Mouse (Mus musculus) kidney, adult 2 months (tissue): Measurements from ENCODE around the gene Emx1. TPM values are rescaled to one million over a fixed set of nuclear protein-coding genes. Genes with fewer than 3 reads are reported as not detected.
"Not testable (repeated sequence)": the region's sequence is repeated elsewhere in the genome, so short reads cannot be mapped to it uniquely, and the experiment has no call there.

Experiments
- DNase-seq: peaks from one replicate; pipeline ENCODE4 v3.0.0; 2021
- H3K27ac ChIP-seq: fragments of 200-500 bp; 2 replicates; pipeline ENCODE4 v1.5.1; 2012; ENCODE audit warnings: low read depth, low read length, control low read depth, inconsistent platforms; ENCODE audit not compliant: insufficient read depth
- H3K27me3 ChIP-seq: fragments of 200-500 bp; replicated peaks from 2 replicates; pipeline ENCODE4 v1.6.1; 2012; ENCODE audit warnings: mild to moderate bottlenecking, moderate library complexity, low read length, inconsistent platforms; ENCODE audit not compliant: control insufficient read depth, insufficient read depth
- H3K36me3 ChIP-seq: fragments of 200-500 bp; 2 replicates; pipeline ENCODE4 v1.6.1; 2012; ENCODE audit warnings: mild to moderate bottlenecking, moderate library complexity, low read length, inconsistent platforms; ENCODE audit not compliant: control insufficient read depth, insufficient read depth
- H3K4me1 ChIP-seq: fragments of 200-500 bp; 2 replicates; pipeline ENCODE4 v1.6.1; 2011; ENCODE audit warnings: low read length; ENCODE audit not compliant: control insufficient read depth, insufficient read depth
- H3K4me3 ChIP-seq: fragments of 200-500 bp; 2 replicates; pipeline ENCODE4 v1.5.1; 2011; ENCODE audit warnings: mild to moderate bottlenecking, low read depth, low read length, control low read depth; ENCODE audit not compliant: insufficient read depth
- CTCF ChIP-seq: fragments of 200-500 bp; conservative IDR thresholded peaks from 2 replicates; pipeline ENCODE4 v1.5.1; 2011; ENCODE audit warnings: low read depth, mild to moderate bottlenecking, control low read depth, low read length, moderate library complexity, mixed read lengths; ENCODE audit not compliant: insufficient read depth, insufficient read length
- POLR2A ChIP-seq: fragments of 200-500 bp; IDR thresholded peaks from one replicate; pipeline ENCODE4 v1.6.1; 2011; ENCODE audit warnings: low read depth, low read length, control low read depth
- whole genome bisulfite sequencing: fragments of 180-500 bp; shearing (Covaris S2); methylation state at CpG from one replicate; pipeline ENCODE4 v1.1.7; 2018; 5-methylcytosine and 5-hydroxymethylcytosine counted together
- polyA plus RNA-seq: library from polyadenylated mRNA; depleted of rRNA; stranded (reverse); fragments of >200 nt; gene quantifications from 2 replicates; pipeline ENCODE4 v1.2.3, GENCODE M21; 2012

Gene Emx1
- polyA plus RNA-seq, 1 experiment, result 62.8 TPM

GRCm38 (mm10) chr6:85154861-85155528 lies 32.2 kb upstream of the Emx1 start:
- no peaks in the 10 kb centered on the region for H3K36me3 ChIP-seq
- H3K27me3 ChIP-seq, result no peaks in the 10 kb centered on the region
- DNase-seq, result peak; percentile 86
- peak overlapping the region; percentile 15; the same call in 1 of the 2 replicates for H3K27ac ChIP-seq
- H3K4me3 ChIP-seq, result peak overlapping the region; percentile 40
- TF ChIP-seq POLR2A, result no peak
- peak; percentile 59 for TF ChIP-seq CTCF
- WGBS, result 9% methylated on average over 34 of the region's 34 CpGs
- H3K4me1 ChIP-seq, result no peaks in the 10 kb centered on the region; the same call in 1 of the 2 replicates

GRCm38 (mm10) chr6:85156551-85156950 lies 30.7 kb upstream of the Emx1 start:
- not testable (repeated sequence) for H3K4me1 ChIP-seq, H3K27me3 ChIP-seq, H3K27ac ChIP-seq, H3K36me3 ChIP-seq, H3K4me3 ChIP-seq
- DNase-seq, result peak; percentile 68
- WGBS, result 37% methylated on average over 2 of the region's 2 CpGs

DNA sequence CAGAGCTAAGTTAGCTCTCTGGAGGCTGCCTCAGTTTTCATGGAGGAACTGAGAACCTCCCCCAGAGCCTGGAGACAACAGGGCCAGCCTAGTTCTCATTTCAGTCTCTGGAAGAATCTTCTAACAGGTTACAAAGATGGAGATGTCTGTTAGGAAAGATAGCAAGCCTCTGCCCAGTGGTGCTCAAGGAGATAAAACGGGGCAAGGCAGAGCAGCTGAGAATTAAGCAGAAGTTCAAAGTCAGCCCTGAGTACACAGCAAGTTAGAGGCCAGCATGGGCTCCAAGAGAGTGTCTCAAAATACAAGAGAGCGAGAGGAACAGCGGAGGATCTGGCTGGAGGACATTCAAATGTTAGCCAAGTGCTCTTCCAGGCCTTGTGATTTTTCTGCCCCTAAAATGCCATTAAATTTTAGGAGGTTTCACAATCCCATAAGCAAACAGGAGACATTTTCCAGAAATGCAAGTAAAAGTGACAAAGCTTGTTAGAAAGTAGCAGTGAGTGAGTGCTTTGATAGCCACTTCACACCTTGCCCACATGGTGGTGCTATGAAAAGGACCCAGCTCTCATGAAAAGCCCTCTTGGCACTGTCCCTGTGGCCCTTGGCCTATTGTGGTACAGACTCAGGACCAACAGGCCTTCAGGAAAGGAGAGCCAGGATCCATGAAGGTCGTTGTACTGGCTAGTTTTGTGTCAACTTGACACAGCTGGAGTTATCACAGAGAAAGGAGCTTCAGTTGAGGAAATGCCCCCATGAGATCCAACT lies 29.0 kb upstream of the Emx1 start:
- H3K27ac ChIP-seq, H3K36me3 ChIP-seq, H3K27me3 ChIP-seq, H3K4me3 ChIP-seq, H3K4me1 ChIP-seq: not testable (repeated sequence)
- WGBS, result 73% methylated on average over 4 of the region's 4 CpGs
- peak; percentile 72 for DNase-seq
- peak; percentile 33; the same call in 1 of the 2 replicates for TF ChIP-seq CTCF

- not testable (repeated sequence) for H3K27me3 ChIP-seq, H3K27ac ChIP-seq, H3K4me3 ChIP-seq, H3K4me1 ChIP-seq, H3K36me3 ChIP-seq
- peak; percentile 56 for TF ChIP-seq CTCF
- DNase-seq, result peak; percentile 67
- WGBS, result 21% methylated on average over 6 of the region's 6 CpGs
Measured at GRCm38 (mm10) chr6:85159092-85159760, 28.0 kb upstream of the Emx1 start.

DNA sequence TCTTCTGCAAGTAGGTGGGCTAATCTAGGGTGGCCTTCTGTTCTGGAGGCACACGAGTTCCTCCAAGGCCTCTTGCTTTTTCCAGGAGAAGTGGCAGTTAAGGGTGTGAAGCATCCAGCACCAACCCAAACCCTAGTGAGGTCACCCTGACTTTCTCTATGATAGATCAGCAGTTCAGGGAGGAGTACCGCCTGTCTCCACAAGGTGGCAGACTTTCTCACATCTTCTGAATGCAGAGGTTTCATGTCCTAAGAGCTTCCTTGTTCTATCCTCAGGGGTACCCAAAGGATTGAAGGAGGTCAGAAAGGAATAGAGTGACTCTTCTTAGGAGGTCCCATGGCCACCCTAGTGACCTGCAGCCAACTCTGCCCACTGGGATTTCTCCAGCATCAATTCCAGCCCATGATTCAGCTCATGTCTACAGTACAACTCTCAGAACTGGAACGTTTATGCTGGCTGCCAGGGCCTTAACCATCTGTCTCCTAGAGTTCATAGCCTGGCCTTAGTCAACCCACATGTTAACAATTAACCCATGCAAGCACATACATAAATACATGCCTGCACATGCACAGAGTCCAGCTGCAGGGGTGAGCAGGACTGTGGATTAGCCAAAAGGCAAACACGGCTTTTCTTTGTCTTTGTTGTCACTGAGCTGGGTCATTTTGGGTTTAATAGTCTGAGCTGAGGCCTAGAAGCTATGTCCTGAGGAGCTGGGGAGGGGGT lies 26.9 kb upstream of the Emx1 start:
- H3K36me3 ChIP-seq, result no peaks in the 10 kb centered on the region
- WGBS, result 27% methylated on average over 4 of the region's 4 CpGs
- no peak overlapping the region for H3K4me3 ChIP-seq
- H3K27me3 ChIP-seq, result no peaks in the 10 kb centered on the region
- H3K4me1 ChIP-seq, result no peaks in the 10 kb centered on the region; the same call in 1 of the 2 replicates
- peak; percentile 84 for DNase-seq
- no peak overlapping the region for H3K27ac ChIP-seq
- TF ChIP-seq CTCF (peak; percentile 80), POLR2A (no peak)

GRCm38 (mm10) chr6:85165440-85165921 lies 21.8 kb upstream of the Emx1 start:
- no peak for TF ChIP-seq CTCF
- no peak for TF ChIP-seq POLR2A
- H3K27ac ChIP-seq, result no peak overlapping the region
- no peaks in the 10 kb centered on the region for H3K27me3 ChIP-seq
- no peak for DNase-seq
- no peak overlapping the region for H3K4me3 ChIP-seq
- 66% methylated on average over 11 of the region's 11 CpGs for WGBS
- no peaks in the 10 kb centered on the region for H3K4me1 ChIP-seq
- no peaks in the 10 kb centered on the region for H3K36me3 ChIP-seq

- Histone ChIP-seq H3K4me1 (peaks cover 5% of the 10 kb centered on the region; the same call in 1 of the 2 replicates), H3K36me3 (no peaks in the 10 kb centered on the region), H3K27ac (no peak overlapping the region), H3K4me3 (no peak overlapping the region), H3K27me3 (no peaks in the 10 kb centered on the region)
- WGBS, result 48% methylated on average over 3 of the region's 3 CpGs
- DNase-seq, result peak; percentile 55
- no peak for TF ChIP-seq POLR2A
- TF ChIP-seq CTCF, result no peak; the same call in 1 of the 2 replicates
Measured at GRCm38 (mm10) chr6:85179569-85179968, 7.7 kb upstream of the Emx1 start.
